8 mouse cellular contexts compared by ENCODE assay signal in the genomic region with DNA sequence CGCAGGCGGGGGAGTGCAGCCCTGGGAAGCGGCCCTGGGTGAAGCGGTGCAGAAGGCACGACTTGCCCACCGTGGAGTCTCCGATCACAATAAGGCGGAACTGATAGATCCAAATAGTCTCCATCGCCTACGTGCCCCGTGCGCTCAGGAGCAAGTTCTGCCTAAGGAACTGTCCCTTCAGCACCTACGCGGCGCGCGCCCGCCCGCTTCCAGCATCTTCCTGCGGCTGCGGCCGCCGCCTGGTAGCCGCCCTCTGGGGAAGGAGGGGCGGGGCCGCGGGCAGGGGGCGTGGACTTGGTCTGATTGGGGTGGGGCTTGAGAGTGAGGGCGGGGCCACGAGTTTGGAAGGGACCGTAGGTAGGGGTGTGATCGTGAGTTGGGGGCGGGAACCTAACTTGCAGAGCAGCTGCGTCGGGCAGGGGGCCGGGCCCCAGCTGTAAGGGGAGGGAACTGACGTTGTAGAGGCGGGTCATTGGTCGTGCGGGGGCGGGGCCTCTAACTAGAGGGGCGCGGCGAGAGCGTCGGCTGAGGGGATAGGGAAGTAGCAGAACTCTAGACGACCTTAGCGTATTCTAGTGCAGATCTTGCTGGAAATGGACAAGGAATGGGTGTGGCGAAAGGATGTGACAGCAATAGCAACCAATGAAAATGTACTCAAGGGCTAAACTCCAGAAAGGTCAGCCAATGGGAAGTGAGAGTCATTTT. TPM values are rescaled to one million over a fixed set of nuclear protein-coding genes. Genes with fewer than 3 reads are reported as not detected.
DNase-seq lines count a peak whose midpoint lies in the region; ATAC-seq and TF ChIP-seq lines count a peak whose summit lies in the region.

TSS of gene Rab39 (minus strand) at position 241 of the 705 bp plus-strand sequence.

- H3K4me1 ChIP-seq in hindbrain, embryonic 13.5 days (replicated peaks), result peaks cover 11% of the 10 kb centered on the region

- peak within 1 kb of the TSS; percentile 62 for H3K27ac ChIP-seq in hindbrain, embryonic 13.5 days

- no peaks in the 10 kb centered on the region for H3K9me3 ChIP-seq in hindbrain, embryonic 13.5 days

- TF ChIP-seq CTCF in Patski (IDR thresholded peaks at IDR 0.05), result no peak

- in situ Hi-C loops in Patski (cut with MboI; ENCODE audit: low pct_unique_long_range_greater_than_20kb), result no loop called here

- peak within 1 kb of the TSS; percentile 77 for H3K4me2 ChIP-seq in hindbrain, embryonic 13.5 days

- peak within 1 kb of the TSS; percentile 72 for H3K9ac ChIP-seq in hindbrain, embryonic 13.5 days

- DNase-seq in Patski (ENCODE audit: low read depth, low spot score), result no peak
- peak; percentile 81 to 83 for DNase-seq in cerebellum, postnatal 14 days
- peak; percentile 69 to 78 for DNase-seq in frontal cortex, postnatal 14 days (ENCODE audit: low spot score in 2 of 2)
- peak; percentile 75 to 78 for DNase-seq in layer of hippocampus, postnatal 36 days
- peak; percentile 58 for DNase-seq in lung, postnatal 25 days (ENCODE audit: low spot score)
- DNase-seq in retina, adult 2 months (ENCODE audit: low read depth, low spot score), result peak; percentile 30
- peak; percentile 81 for DNase-seq in thymus, postnatal 25 days

- peak within 1 kb of the TSS; percentile 69 for H3K4me3 ChIP-seq in hindbrain, embryonic 13.5 days

- H3K27me3 ChIP-seq in Patski, result peaks cover 38% of the 10 kb centered on the region
- no peaks in the 10 kb centered on the region for H3K27me3 ChIP-seq in hindbrain, embryonic 13.5 days

- peak; percentile 78 for ATAC-seq in Patski
- peak; percentile 96 for ATAC-seq in hindbrain, embryonic 13.5 days (ENCODE audit: low FRiP score)

- POLR2A ChIA-PET in Patski (lab: Charles Lee), result no interaction called here

- CTCF ChIA-PET in Patski (lab: Charles Lee), result no interaction called here

- H3K36me3 ChIP-seq in hindbrain, embryonic 13.5 days, result no peaks in the 10 kb centered on the region

- under 1% methylated on average over 49 of the region's 49 CpGs for WGBS in hindbrain, embryonic 13.5 days

RNA-seq across cellular contexts. Expression of gene Rab39, which starts in this region (rescaled TPM):
- not detected for polyA plus RNA-seq in Patski (2021)
- polyA plus RNA-seq in hindbrain, embryonic 13.5 days (2015; fragmentation: Nextera tagmentation; extraction: Ambion mirVana), result 3.6 and 3.7 TPM in 2 replicates
- 1 to 10 TPM; 2.5 to 2.7 TPM for total RNA-seq in layer of hippocampus, postnatal 36 days (2021)

Comparison
In these comparisons a context has a peak if more than half of its experiments do, and no peak if none do; other contexts are left out.
1. Peak in ATAC-seq in Patski; RNA of the gene not detected or under 1 TPM.